Mouse (Mus musculus): ENCODE data around the gene Anks1.

Anks1 gene

GRCm38 (mm10) chr17:27908888-27909621, at the start of gene Anks1:
Gene Anks1, plus strand, starts transcription at chr17:27909306.
- DNase-seq (ENCODE audit: low read depth, low spot score) = peak; percentile 91

GRCm38 (mm10) chr17:27865461-27865860, 43.6 kb upstream of the Anks1 start:
- DNase-seq (ENCODE audit: low read depth, low spot score) = no peak

- no peak for DNase-seq (ENCODE audit: low read depth, low spot score)
Measured at GRCm38 (mm10) chr17:27866737-27867136, 42.4 kb upstream of the Anks1 start.

- peak; percentile 44 for DNase-seq (ENCODE audit: low read depth, low spot score)
Measured at GRCm38 (mm10) chr17:27871851-27872250, 37.3 kb upstream of the Anks1 start.

- no peak for DNase-seq (ENCODE audit: low read depth, low spot score)
Measured at GRCm38 (mm10) chr17:27873583-27873982, 35.5 kb upstream of the Anks1 start.

GRCm38 (mm10) chr17:27874510-27874909, 34.6 kb upstream of the Anks1 start:
- no peak for DNase-seq (ENCODE audit: low read depth, low spot score)

- peak; percentile 55 for DNase-seq (ENCODE audit: low read depth, low spot score)
Measured at GRCm38 (mm10) chr17:27881518-27881917, 27.6 kb upstream of the Anks1 start.

GRCm38 (mm10) chr17:27883129-27883528, 26.0 kb upstream of the Anks1 start:
- DNase-seq (ENCODE audit: low read depth, low spot score) = no peak

- DNase-seq (ENCODE audit: low read depth, low spot score) = no peak
Measured at GRCm38 (mm10) chr17:27883994-27884393, 25.1 kb upstream of the Anks1 start.

GRCm38 (mm10) chr17:27886499-27887210, 22.5 kb upstream of the Anks1 start:
- no peak for DNase-seq (ENCODE audit: low read depth, low spot score)

GRCm38 (mm10) chr17:27907512-27908205, 1.4 kb upstream of the Anks1 start:
- DNase-seq (ENCODE audit: low read depth, low spot score) = peak; percentile 96

GRCm38 (mm10) chr17:27908206-27908887, 759 bp upstream of the Anks1 start:
- peak; percentile 58 for DNase-seq (ENCODE audit: low read depth, low spot score)

- peak; percentile 55 for DNase-seq (ENCODE audit: low read depth, low spot score)
Measured at GRCm38 (mm10) chr17:27909622-27910500, 755 bp downstream of the Anks1 start, which contains the start of gene Taf11. Gene Taf11, minus strand, starts transcription at chr17:27909844.

GRCm38 (mm10) chr17:27911371-27911770, 2.3 kb downstream of the Anks1 start:
- DNase-seq (ENCODE audit: low read depth, low spot score) = no peak

GRCm38 (mm10) chr17:27914742-27915141, 5.6 kb downstream of the Anks1 start:
- no peak for DNase-seq (ENCODE audit: low read depth, low spot score)

- no peak for DNase-seq (ENCODE audit: low read depth, low spot score)
Measured at GRCm38 (mm10) chr17:27916366-27916765, 7.3 kb downstream of the Anks1 start.

GRCm38 (mm10) chr17:27920676-27921075, 11.6 kb downstream of the Anks1 start:
- no peak for DNase-seq (ENCODE audit: low read depth, low spot score)

- no peak for DNase-seq (ENCODE audit: low read depth, low spot score)
Measured at GRCm38 (mm10) chr17:27922174-27922712, 13.1 kb downstream of the Anks1 start.

GRCm38 (mm10) chr17:27925054-27925453, 15.9 kb downstream of the Anks1 start:
- no peak for DNase-seq (ENCODE audit: low read depth, low spot score)

GRCm38 (mm10) chr17:27925504-27925903, 16.4 kb downstream of the Anks1 start:
- no peak for DNase-seq (ENCODE audit: low read depth, low spot score)

Data from 3T3-L1 (cell line).